Mouse (Mus musculus): ENCODE measurements at regions not wholly inside any gene's neighbourhood (a gene's known extent, or its start where the extent isn't known, plus 50 kb on each side); places are given as distances from the start of the nearest gene placed in this dataset.
"Not testable (repeated sequence)": the region's sequence is repeated elsewhere in the genome, so short reads cannot be mapped to it uniquely, and the experiment has no call there.

GRCm38 (mm10) chr4:153812866-153813265 is 144.2 kb upstream of the A430005L14Rik start:
- no peak for DNase-seq (ENCODE audit: low spot score in 2 of 2)

- no peak for DNase-seq (ENCODE audit: low spot score in 2 of 2)
Observed at GRCm38 (mm10) chr4:153827914-153828313, 129.1 kb upstream of the A430005L14Rik start.

GRCm38 (mm10) chr4:153829766-153830165 is 127.3 kb upstream of the A430005L14Rik start:
- DNase-seq (ENCODE audit: low spot score in 2 of 2): no peak

- no peak for DNase-seq (ENCODE audit: low spot score in 2 of 2)
Observed at GRCm38 (mm10) chr4:153830491-153830890, 126.5 kb upstream of the A430005L14Rik start.

- DNase-seq (ENCODE audit: low spot score in 2 of 2): not testable (repeated sequence)
Observed at GRCm38 (mm10) chr4:153831251-153831650, 125.8 kb upstream of the A430005L14Rik start.

- DNase-seq (ENCODE audit: low spot score in 2 of 2): no peak
Observed at GRCm38 (mm10) chr4:153832151-153832550, 124.9 kb upstream of the A430005L14Rik start.

GRCm38 (mm10) chr4:153844766-153845165 is 112.3 kb upstream of the A430005L14Rik start:
- DNase-seq (ENCODE audit: low spot score in 2 of 2): no peak

- no peak for DNase-seq (ENCODE audit: low spot score in 2 of 2)
Observed at GRCm38 (mm10) chr4:153848274-153848673, 108.8 kb upstream of the A430005L14Rik start.

- DNase-seq (ENCODE audit: low spot score in 2 of 2): no peak
Observed at GRCm38 (mm10) chr4:153850186-153850585, 106.9 kb upstream of the A430005L14Rik start.

GRCm38 (mm10) chr4:153854084-153854747 is 102.8 kb upstream of the A430005L14Rik start:
- DNase-seq (ENCODE audit: low spot score in 2 of 2): no peak

- DNase-seq (ENCODE audit: low spot score in 2 of 2): no peak
Observed at GRCm38 (mm10) chr4:153854748-153855092, 102.3 kb upstream of the A430005L14Rik start.

- no peak for DNase-seq (ENCODE audit: low spot score in 2 of 2)
Observed at GRCm38 (mm10) chr4:153861420-153861819, 95.6 kb upstream of the A430005L14Rik start.

GRCm38 (mm10) chr4:153862121-153862660 is 94.8 kb upstream of the A430005L14Rik start:
- no peak for DNase-seq (ENCODE audit: low spot score in 2 of 2)

- no peak for DNase-seq (ENCODE audit: low spot score in 2 of 2)
Observed at GRCm38 (mm10) chr4:153872346-153872745, 84.7 kb upstream of the A430005L14Rik start.

GRCm38 (mm10) chr4:153875036-153875435 is 82.0 kb upstream of the A430005L14Rik start:
- not testable (repeated sequence) for DNase-seq (ENCODE audit: low spot score in 2 of 2)

- no peak for DNase-seq (ENCODE audit: low spot score in 2 of 2)
Observed at GRCm38 (mm10) chr4:153876954-153877642, 79.9 kb upstream of the A430005L14Rik start.

GRCm38 (mm10) chr4:153883057-153883456 is 74.0 kb upstream of the A430005L14Rik start:
- DNase-seq (ENCODE audit: low spot score in 2 of 2): no peak

GRCm38 (mm10) chr4:153884044-153884443 is 73.0 kb upstream of the A430005L14Rik start:
- no peak for DNase-seq (ENCODE audit: low spot score in 2 of 2)

GRCm38 (mm10) chr4:153885836-153886235 is 71.2 kb upstream of the A430005L14Rik start:
- DNase-seq (ENCODE audit: low spot score in 2 of 2): no peak

- no peak for DNase-seq (ENCODE audit: low spot score in 2 of 2)
Observed at GRCm38 (mm10) chr4:153890130-153890529, 66.9 kb upstream of the A430005L14Rik start.

GRCm38 (mm10) chr4:153899721-153900120 is 57.3 kb upstream of the A430005L14Rik start:
- no peak for DNase-seq (ENCODE audit: low spot score in 2 of 2)

GRCm38 (mm10) chr4:153905076-153905475 is 52.0 kb upstream of the A430005L14Rik start:
- DNase-seq (ENCODE audit: low spot score in 2 of 2): no peak

GRCm38 (mm10) chr4:153905511-153905910 is 51.5 kb upstream of the A430005L14Rik start:
- DNase-seq (ENCODE audit: low spot score in 2 of 2): no peak
